Mouse (Mus musculus) olfactory bulb, adult 2 months (tissue): ENCODE measurements around the gene Cd37. TPM values are rescaled to one million over a fixed set of nuclear protein-coding genes. Genes with fewer than 3 reads are reported as not detected.

Source experiments
- H3K27ac ChIP-seq: fragments of 200-500 bp; 2 replicates; pipeline ENCODE4 v1.5.1; 2012; ENCODE audit warnings: low read depth, low read length; ENCODE audit not compliant: insufficient read depth
- H3K4me1 ChIP-seq: fragments of 200-500 bp; 2 replicates; pipeline ENCODE4 v1.6.1; 2012; ENCODE audit warnings: low read length; ENCODE audit not compliant: control insufficient read depth, insufficient read depth
- H3K4me3 ChIP-seq: fragments of 200-500 bp; 2 replicates; pipeline ENCODE4 v1.5.1; 2012; ENCODE audit warnings: mild to moderate bottlenecking, low read depth, low read length, moderate library complexity; ENCODE audit not compliant: insufficient read depth
- CTCF ChIP-seq: fragments of 200-500 bp; IDR thresholded peaks from 2 replicates; pipeline ENCODE4 v1.5.1; 2012; ENCODE audit warnings: low read depth, mild to moderate bottlenecking, low read length, moderate library complexity; ENCODE audit not compliant: insufficient read depth
- POLR2A ChIP-seq: fragments of 200-500 bp; IDR thresholded peaks from 2 replicates; pipeline ENCODE4 v1.6.1; 2012; ENCODE audit warnings: mild to moderate bottlenecking, low read depth, low read length, moderate library complexity; ENCODE audit not compliant: insufficient read depth
- WGBS: fragments of 180-500 bp; shearing (Covaris S2); methylation state at CpG from one replicate; pipeline ENCODE4 v1.1.7; 2018; 5-methylcytosine and 5-hydroxymethylcytosine counted together
- polyA plus RNA-seq: library from polyadenylated mRNA; stranded (reverse); fragments of >200 nt; gene quantifications from 2 replicates; pipeline ENCODE4 v1.2.4, GENCODE M21; 2012; ENCODE audit warnings: low replicate concordance; ENCODE audit not compliant: missing spikeins, insufficient read depth, insufficient read length

The Cd37 gene
- polyA plus RNA-seq, 1 experiment = not detected

GRCm38 (mm10) chr7:45196176-45196535 lies 42.8 kb downstream of the Cd37 start:
- WGBS = 95% methylated on average over 4 of the region's 4 CpGs
- no peak overlapping the region for H3K4me3 ChIP-seq
- H3K4me1 ChIP-seq = peaks cover 8% of the 10 kb centered on the region; the same call in 1 of the 2 replicates
- no peak for TF ChIP-seq CTCF
- no peak for TF ChIP-seq POLR2A
- no peak overlapping the region for H3K27ac ChIP-seq

DNA sequence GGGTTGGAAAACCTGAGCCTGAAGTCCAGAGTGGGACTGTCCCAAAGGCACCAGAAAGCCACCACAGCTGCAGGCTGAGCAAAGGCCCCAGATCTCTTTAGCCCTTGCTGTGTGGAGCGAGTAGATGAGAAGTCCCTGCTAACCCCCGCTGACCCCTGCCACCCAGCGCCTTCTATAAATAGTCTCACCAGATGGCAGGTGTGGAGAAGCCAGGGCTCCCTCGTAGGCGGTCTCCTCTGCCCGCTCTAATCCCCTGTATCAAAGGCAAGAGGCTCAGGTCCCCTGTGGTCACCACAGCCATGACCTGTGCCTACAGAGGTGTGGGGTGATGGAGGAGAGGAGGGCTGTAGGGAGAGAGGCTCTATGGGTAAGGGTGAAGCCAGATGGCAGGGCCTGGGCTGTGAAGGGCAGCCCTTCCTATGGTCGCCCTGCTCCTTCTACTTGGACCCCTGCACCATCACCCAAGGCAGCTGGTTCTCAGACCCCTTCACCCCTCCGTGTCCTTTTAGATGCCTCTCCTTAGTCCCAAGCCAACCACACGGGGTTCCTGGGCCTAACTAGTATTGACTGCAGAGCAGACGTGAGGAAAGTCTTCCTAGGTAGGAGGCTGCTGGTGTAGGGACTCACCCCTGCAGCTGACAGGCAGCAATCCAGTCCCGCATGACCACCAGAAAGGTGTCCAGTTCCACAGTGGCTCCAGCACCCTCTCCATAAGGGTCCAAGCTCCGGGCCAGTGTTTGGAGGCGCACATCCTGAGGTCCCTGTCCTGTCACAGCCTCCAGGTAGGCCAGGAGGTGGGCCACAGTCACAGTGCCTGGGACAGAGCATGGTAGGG lies 43.4 kb downstream of the Cd37 start:
- Histone ChIP-seq H3K4me1 (peaks cover 8% of the 10 kb centered on the region; the same call in 1 of the 2 replicates), H3K4me3 (no peak overlapping the region), H3K27ac (no peak overlapping the region)
- TF ChIP-seq POLR2A = no peak
- no peak for TF ChIP-seq CTCF
- 79% methylated on average over 13 of the region's 13 CpGs for WGBS

GRCm38 (mm10) chr7:45193871-45194785 lies 44.8 kb downstream of the Cd37 start:
- Histone ChIP-seq H3K4me3 (no peak overlapping the region), H3K27ac (no peak overlapping the region), H3K4me1 (peaks cover 13% of the 10 kb centered on the region; the same call in 1 of the 2 replicates)
- 82% methylated on average over 17 of the region's 17 CpGs for WGBS
- no peak for TF ChIP-seq POLR2A
- no peak for TF ChIP-seq CTCF

- H3K27ac ChIP-seq = no peak overlapping the region
- peaks cover 10% of the 10 kb centered on the region; the same call in 1 of the 2 replicates for H3K4me1 ChIP-seq
- H3K4me3 ChIP-seq = no peak overlapping the region
- 74% methylated on average over 5 of the region's 5 CpGs for WGBS
- TF ChIP-seq POLR2A (no peak), CTCF (no peak)
Measured at GRCm38 (mm10) chr7:45193406-45193805, 45.5 kb downstream of the Cd37 start.

DNA sequence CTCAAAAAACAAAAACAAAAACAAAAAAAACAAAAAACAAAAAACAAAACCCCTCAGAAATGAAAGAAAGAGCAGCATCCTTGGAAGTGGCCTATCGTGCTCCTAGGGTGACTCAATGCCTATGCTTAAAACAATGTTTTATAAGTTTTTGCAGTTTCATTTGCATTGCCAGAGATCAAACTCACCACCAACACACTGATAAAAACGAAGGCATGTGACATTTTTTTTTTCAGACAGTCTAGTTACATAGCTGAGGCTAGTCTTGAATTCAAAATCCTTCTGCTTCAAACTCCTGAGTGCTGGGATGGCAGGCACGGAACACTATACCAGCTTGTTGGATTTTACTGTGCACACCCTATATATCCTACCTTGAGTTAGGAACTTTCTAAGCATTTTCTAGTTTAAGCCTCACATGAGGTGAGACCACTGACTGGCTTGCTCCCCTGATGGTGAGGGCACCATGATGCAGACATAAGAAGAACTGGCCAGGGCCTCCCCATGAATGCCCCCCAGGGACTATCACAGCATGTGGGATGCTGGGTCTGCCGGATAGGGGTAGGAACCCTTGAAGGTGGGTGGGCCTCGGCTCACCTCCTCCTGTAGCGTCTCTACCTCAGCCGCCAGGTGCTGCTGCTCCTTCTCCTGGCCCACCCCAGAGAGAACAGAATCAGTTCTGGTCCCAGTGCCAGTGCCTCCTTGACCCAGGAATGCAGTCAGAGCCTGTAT lies 46.2 kb downstream of the Cd37 start:
- 87% methylated on average over 7 of the region's 7 CpGs for WGBS
- TF ChIP-seq CTCF (no peak), POLR2A (no peak)
- Histone ChIP-seq H3K4me1 (peaks cover 10% of the 10 kb centered on the region; the same call in 1 of the 2 replicates), H3K4me3 (no peak overlapping the region), H3K27ac (no peak overlapping the region)

DNA sequence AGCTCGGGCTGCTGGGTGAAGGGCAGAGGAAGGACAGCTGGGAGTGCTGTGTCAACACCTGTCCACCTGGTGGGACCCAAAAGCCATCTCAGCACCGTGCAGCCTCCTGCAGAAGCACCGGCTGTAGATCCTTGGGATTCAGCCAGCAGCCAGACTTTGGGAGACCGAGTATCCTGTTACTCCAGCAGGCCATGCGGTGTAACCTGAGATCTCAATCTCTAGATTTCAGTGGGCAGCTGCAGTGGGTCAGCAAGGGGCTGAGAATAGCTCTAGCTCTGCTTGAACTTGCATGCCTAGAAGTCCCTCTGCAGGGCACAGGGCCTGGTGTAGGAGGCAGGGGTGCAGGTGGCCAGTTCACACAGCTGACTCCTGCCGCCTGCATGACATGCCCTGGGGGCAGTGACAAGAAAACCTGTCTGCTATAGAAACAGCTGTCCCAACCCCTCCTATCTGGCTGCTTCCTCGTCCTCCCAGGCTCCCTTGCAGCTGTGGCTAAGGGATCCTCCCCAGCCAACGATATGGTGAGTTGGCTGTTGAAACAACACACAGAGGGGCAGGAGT lies 47.0 kb downstream of the Cd37 start:
- no peak for TF ChIP-seq POLR2A
- no peak for TF ChIP-seq CTCF
- no peak overlapping the region for H3K4me3 ChIP-seq
- H3K4me1 ChIP-seq = peaks cover 8% of the 10 kb centered on the region; the same call in 1 of the 2 replicates
- H3K27ac ChIP-seq = no peak overlapping the region
- 57% methylated on average over 8 of the region's 8 CpGs for WGBS

- 73% methylated on average over 2 of the region's 2 CpGs for WGBS
- no peak overlapping the region for H3K27ac ChIP-seq
- no peak for TF ChIP-seq POLR2A
- TF ChIP-seq CTCF = no peak
- 0 out of 2 replicates have a peak, but pooled peaks cover 6% of the 10 kb centered on the region for H3K4me1 ChIP-seq
- no peak overlapping the region for H3K4me3 ChIP-seq
Measured at GRCm38 (mm10) chr7:45191161-45191560, 47.8 kb downstream of the Cd37 start.

- Histone ChIP-seq H3K4me1 (0 out of 2 replicates have a peak, but pooled peaks cover 6% of the 10 kb centered on the region), H3K27ac (no peak overlapping the region), H3K4me3 (no peak overlapping the region)
- TF ChIP-seq POLR2A (no peak), CTCF (no peak)
- WGBS = 80% methylated on average over 6 of the region's 6 CpGs
Measured at GRCm38 (mm10) chr7:45190186-45190585, 48.7 kb downstream of the Cd37 start.
